Mouse (Mus musculus): ENCODE measurements at regions not wholly inside any gene's neighbourhood (a gene's known extent, or its start where the extent isn't known, plus 50 kb on each side); places are given as distances from the start of the nearest gene placed in this dataset.

DNA sequence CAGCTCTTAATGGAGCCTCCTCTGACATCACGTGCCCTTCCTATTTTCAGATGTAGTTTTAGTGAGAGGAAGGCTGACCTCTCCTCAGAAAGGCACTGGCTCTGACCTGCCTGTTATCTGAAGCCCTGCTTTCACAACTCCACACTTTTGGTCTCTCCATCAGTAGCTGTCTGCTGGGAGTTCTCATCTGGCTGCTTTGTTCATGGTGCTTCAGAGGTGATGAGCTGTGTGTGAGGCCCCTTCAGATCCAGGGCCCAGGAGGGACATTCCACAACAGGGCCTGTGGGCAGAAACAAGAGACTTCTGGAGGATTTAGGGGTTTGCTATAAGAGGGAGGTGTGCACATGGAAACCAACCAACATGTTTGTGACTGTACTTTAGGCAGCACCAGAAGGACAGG, 50.8 kb upstream of the Fhl2 start:
- no peak for DNase-seq (ENCODE audit: low spot score in 2 of 2)

DNA sequence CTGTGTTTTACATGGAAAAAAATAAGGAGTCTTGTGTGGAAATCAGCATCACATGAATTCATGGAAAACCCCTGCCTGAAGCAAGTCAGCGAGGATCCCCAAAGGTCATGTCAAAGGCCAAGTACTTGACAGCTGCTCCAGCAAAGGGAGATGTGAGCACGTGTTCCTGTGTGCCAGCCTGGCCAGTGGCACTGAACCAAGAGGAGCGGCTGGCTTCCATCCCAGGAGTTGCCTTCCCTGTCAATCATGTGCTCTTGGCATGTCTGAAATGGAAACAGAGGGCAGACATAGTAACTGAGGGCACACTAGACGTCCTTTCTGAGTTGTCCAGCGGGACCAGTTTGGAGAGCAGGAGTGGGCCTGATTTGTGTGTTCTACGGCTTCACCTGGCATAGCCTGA, 53.5 kb upstream of the Fhl2 start:
- peak; percentile 85 to 92 for DNase-seq (ENCODE audit: low spot score in 2 of 2)

DNA sequence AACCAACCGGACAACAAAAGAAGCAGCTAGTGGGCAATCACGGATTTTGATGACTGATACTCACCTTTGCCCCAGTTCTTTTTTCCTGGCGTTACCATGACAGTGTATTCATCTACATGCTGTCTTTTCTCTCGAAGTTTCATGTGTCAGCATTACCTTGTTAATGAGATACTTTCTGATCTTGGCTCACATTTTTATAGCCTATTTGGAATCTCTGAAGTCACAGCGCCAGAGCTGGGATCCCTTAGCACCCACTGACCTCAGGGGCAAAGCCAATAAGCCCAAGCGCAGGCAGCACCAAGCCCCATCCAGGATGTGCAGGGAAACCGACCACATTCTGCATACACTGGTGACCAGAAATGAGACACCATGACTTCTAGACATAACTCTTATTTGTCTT, 54.6 kb upstream of the Fhl2 start:
- no peak for DNase-seq (ENCODE audit: low spot score in 2 of 2)

DNA sequence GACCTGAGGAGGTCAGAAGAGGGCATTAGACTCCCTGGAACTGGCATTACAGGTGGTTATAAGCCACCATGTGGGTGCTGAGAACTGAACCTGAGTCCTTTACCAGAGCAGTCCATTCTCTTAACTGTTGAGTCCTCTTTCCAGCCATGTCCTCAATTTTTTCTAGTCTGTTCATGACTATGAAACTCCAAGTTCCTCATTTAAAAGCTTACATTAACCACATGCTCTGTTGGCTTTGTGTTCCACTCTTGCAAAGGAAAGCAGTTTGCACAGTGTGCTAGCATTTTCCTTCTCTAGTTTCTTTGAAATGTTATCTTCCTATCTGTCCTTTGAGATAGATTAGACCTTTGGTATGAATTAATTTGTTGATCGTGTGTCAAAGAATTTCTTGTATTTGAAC, 57.3 kb upstream of the Fhl2 start:
- DNase-seq (ENCODE audit: low spot score in 2 of 2), result no peak

DNA sequence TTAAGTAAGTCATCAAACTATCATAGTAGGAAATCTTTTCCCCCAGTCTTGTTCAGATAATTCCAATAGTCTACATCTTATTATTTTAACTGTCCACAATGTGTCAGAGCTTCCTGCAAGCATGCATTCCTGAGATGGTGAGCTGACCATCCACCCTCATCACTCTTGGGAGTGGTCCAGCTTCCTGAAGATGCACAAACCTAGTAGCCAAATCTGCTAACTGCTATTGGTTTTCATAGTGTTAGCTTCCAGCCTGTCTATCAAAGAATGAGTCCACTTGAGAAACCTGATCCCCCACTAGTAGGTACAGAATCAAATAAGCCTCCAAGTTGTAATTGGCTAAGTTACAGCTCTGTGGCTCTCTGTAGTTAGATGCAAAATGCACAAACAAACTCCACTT, 59.3 kb upstream of the Fhl2 start:
- no peak for DNase-seq (ENCODE audit: low spot score in 2 of 2)

DNA sequence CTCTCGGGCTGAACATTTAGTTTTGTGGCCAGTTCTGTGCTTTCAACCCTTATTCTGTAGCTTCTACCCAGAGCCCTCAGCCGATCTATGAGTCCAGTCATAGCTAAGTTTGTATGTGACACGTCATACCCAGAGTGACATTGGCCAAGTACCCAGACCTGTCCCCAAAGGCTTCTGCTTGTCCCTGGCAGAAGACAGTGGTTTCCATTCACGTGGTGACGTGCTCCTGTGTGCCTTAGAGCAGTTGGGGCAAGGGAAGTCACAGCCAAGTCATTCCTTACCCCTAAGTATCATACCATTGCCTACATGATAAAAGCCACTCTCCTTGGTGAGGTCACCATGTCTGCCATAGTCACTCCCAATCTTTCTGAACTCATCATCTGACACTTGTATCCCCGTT, 61.1 kb upstream of the Fhl2 start:
- no peak for DNase-seq (ENCODE audit: low spot score in 2 of 2)

DNA sequence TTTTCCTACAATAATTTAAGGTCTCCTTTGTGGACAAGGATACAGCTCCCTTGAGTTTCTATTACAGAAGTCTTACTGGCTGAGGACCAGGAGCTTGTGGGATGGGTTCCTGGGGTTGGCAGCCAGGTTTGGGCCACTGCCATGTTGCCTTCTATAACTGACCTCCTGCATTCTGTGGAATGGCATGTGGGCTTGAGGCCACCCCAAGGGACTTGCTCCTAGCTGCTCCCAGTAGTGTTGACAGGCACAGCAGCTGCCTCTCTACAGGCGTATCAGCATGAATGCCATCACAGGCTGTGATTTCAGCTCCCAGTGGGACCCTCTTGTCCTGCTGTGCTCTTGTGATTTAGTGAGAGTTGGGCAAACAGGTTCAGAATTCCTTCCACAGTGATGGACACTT, 63.1 kb upstream of the Fhl2 start:
- peak; percentile 80 to 86 for DNase-seq (ENCODE audit: low spot score in 2 of 2)

DNA sequence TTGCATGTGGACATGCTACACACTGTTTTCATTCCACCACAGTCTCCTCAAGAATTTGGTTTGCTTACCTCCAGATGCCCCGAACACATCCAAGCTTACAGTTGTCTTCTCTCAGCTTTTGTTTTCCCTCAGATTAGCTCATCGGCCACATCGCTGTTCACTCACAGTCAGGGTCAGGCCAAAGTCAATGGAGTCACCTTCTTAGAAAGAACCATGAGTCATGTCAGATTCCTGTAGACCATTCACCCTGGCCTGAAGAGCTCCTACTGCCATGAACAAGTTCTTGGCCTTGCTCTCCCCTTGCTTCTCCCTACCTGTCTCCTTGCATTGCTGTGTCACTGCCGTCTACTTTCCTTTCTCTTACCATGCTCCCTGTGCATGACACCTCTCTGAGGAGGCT, 63.7 kb upstream of the Fhl2 start:
- no peak for DNase-seq (ENCODE audit: low spot score in 2 of 2)

DNA sequence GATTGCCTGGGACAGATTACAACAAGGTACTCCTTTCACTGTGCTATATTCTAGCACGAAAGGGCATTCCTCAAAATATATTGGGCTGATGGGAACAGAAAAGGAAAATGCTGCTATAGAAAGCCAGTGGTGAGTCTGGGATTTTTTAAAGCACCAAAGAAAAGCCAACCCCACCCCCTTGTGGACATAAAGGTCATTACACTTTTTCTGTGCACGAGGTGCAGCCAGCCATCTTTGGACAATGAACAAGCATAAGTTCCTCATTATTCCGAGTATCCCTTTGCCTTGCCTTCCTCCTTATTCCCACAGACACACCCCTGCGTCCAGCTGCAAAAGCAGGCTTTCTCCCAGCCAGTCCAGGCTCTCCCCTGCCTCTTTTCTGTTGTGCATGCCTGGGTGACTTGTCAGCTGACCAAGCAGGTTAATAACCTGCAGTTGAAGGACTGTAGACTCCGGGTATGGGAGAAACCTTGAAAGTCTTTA, 67.7 kb upstream of the Fhl2 start:
- peak; percentile 23 to 31 for DNase-seq (ENCODE audit: low spot score in 2 of 2)

DNA sequence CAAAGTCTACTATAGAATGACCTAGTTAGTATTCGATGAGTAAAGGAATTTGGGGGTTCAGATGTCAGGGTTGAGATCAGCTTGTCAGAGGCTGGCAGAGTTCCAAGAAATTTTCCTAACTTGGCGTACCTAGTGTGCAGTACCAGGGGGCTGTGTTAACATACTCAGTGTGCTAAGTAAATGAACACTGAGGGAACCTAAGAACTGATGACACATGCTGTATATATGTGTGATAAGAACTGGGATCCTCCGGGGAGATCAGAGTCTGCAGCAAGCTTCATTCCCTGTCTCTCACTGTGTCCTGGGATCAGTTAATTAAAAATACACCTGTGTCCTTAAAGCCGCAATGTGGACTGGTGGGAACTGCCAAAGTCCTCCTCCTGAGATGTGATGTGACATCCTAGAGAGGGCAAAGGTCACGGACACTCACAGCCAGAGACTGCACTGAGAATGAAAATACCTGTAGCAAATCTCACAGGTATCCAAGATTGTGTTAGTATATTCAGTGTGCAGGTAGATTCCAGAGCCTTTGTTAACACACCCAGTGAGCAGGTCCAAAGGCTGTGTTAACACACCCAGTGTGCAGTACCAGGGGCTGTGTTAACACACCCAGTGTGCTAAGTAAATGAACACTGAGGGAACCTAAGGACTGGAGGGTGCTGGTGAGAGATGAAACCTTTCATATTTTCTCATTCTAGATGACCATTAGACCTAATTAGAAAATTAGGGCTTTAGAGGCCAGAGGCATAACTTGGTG, 69.1 kb upstream of the Fhl2 start:
- no peak for DNase-seq (ENCODE audit: low spot score in 2 of 2)

DNA sequence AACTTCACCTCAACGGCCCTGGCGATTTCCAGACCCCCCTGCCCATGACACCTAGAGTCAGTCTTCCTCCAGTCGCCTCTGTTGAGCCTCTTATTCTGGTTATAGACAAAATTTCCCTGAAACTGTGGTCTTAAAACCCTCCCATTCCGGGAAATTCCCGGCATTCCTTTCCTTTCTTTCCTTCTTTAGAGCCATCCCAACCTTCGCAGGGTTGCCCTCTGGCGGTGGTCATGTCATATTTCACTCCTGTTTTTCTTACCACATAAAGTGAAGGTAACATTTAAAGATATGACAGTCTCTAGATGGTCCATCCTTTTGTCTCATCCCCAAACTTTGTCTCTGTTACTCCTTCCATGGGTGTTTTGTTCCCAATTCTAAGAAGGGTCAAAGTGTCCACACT, 72.9 kb upstream of the Fhl2 start:
- no peak for DNase-seq (ENCODE audit: low spot score in 2 of 2)

DNA sequence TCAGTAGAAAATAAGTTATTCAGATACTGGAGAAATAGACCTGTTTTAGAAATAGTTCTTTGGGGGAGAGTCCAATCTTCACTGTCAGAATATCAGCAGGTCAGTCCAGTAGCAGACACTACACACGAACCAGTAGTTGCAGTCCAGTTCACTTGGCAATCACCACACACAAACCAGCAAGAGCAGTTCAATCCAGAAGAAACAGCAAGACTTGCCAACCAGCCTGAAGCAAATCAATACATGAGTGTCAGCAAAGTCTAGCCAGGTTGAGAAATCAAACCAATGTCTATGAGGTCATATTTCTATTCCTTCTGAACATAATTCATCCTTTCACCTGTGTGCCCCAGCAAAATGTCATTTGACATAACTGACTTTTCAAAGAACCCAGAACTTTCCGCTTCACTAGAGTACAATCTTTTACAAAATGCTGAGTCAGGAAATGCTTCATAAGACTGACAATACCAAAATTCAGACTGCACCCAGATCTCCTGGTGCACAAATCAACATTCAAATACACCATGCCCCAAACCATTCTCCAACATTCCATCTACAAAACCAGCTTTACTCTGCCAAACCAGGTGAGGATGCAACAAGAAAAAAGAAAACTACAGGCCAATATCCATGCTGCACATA, 76.6 kb upstream of the Fhl2 start:
- DNase-seq (ENCODE audit: low spot score in 2 of 2), result no peak

DNA sequence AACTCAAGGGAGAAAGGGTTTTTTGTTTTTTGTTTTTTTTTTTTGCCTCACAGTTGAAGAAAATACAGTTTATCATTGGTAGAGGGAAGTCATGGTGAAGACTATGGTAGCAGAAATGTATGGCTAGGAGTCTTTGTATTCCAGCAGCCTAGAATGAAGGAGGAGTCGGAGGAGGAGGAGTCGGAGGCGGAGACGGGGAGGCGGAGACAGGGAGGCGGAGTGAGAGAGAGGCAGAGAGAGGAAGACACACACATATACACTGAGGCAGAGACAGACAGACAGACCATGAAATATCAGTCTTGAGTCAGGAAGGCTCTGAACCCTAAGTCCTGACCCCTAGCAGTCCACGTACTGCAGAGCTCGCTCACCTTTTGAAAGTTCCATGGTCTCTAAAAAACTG, 95.0 kb upstream of the Fhl2 start:
- DNase-seq (ENCODE audit: low spot score in 2 of 2), result no peak

DNA sequence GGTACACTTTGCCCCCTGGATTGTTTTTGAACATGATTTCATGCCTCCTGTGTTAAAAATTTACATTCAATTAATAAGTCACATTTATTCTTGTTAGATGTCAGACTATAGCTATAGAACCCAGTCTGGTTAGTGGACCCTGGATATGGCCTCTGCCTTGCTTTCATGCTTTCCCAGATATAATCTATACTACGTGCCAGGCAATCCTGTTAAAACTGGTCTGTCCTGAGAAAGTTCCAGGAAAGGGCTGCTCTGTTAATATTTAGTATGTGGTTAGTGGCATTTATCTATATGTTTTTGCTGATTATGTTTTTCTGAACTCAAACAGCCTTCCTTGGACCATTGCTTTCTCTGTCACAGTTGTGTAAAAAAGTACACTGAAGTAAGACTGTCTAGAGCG, 95.8 kb upstream of the Fhl2 start:
- no peak for DNase-seq (ENCODE audit: low spot score in 2 of 2)

DNA sequence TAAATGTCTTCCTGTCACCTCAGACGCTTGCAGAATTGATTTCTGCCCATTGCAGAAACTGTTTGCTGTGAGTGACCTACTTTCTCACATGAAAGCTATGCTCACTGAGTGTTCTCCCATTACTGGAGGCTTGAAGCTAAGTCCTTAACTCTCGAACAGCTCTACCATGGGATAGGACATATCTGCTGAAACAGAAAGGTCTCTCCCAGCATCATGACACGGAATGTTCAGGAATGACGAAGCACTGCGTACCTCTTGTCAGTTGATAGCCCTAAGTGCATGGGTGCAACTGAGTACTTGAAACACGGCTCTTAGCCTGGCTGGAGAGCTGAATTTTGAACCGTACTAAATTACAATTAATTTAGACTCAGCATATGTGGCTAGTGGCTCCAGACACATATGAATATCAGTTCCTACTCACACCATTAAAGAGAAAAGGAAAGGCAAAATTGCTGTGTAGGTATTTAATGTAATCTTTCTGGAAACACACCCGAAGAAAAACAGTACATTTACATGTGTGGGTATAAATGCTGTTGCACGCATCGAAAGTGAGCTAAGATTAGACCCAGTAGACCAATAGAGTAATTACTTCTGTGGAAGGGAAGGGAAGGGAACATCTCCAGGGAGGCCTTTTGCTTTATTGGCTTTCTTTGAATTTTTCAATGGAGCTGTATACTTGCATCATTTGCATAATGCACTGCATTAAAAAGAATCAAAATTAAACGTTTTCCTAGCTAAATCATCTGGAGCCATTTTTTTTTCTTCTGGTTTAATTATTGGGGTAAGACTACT, 97.6 kb upstream of the Fhl2 start:
- DNase-seq (ENCODE audit: low spot score in 2 of 2), result no peak

DNA sequence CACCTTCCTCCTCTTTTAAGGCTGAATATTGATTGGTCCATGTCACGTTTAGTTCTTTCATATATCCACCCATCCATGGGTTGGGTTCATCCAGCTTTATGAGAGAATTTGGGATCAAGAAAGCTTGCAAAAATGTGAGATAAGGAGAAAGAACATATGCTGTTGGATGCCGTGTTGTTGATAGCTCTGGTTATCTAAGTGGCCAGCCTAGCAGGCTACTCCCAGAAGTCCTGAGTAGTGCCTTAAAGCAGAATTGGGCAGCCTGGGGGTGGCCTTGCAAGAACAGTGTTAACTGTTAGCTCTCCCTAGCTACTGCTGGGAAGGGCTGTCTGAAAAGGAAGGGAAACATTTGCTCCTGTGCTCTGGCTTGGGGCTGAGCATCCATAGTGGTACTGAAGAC, 100.8 kb upstream of the Fhl2 start:
- no peak for DNase-seq (ENCODE audit: low spot score in 2 of 2)

DNA sequence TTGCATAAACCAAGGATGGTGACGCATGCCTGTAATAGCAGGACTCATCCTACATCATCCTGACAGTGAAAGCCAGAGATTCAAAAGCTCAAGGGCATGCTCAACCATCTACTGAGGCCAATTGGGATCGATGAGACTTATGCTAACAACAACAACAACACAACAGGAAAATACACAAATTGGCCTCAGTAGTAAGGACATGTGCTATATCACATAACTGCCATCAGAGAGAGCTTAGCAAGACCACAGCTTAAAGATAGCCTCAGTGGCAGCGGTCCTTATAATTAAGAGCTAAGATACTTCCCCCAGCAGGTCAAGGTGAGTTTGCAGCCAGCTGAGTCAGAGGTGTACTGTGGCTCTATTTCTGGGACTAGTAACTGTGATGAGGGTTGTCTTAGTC, 102.0 kb upstream of the Fhl2 start:
- DNase-seq (ENCODE audit: low spot score in 2 of 2), result no peak

DNA sequence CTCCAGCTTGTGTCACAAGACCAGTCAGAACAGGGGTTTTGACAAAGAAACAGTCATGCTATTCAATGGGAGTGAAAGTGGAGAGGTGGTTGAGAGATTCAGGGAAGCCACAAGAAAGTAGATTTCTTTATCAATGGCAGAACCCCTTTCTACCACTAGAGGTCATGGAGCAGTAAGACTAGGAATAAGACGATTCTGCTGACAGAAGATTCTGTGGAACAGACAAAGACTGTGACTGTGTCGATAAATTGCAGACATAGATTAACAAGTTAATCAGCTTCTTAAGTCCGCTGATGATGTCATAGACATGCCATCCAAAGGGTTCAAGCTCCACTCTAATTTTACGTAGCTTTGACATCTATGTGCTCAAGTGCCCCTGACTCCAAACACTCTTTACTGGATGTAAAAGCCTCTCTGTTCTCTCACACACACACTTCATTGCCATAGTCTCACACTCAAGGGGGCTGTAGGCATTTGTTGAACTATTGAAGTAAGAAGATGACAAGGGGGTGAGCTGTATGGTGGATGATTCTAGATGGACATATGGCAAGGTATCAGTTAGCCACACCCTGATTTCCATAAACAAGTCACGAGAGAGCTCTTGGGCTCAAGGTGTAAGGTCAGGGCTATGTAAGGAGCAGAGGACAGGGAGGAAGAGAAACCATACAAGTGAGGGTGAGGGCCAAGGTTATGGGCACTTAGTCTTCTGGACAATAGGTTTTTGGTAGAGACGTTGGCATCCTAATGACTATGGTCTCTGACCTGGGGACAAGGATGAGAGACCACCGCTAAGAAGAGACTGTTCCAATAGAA, 102.9 kb upstream of the Fhl2 start:
- DNase-seq (ENCODE audit: low spot score in 2 of 2), result no peak

DNA sequence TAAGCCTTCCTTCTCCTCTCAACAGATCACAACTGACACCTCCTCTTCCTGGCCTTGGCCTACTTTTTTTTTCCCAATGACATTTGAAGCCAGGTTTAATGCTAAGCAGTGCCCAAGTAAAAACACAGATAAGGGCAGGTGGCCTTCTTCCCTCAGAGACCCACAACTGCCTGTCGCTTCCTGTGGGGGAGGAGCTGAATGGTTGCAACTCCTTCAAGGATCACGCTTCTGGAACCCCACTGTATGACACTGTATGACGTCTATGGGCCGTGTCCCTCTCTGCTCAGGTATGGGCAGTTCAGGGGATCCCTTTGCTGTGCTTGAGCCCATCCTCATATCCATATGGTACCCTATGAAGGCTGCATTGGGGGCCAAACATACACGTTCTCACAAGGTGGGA, 103.9 kb upstream of the Fhl2 start:
- no peak for DNase-seq (ENCODE audit: low spot score in 2 of 2)

DNA sequence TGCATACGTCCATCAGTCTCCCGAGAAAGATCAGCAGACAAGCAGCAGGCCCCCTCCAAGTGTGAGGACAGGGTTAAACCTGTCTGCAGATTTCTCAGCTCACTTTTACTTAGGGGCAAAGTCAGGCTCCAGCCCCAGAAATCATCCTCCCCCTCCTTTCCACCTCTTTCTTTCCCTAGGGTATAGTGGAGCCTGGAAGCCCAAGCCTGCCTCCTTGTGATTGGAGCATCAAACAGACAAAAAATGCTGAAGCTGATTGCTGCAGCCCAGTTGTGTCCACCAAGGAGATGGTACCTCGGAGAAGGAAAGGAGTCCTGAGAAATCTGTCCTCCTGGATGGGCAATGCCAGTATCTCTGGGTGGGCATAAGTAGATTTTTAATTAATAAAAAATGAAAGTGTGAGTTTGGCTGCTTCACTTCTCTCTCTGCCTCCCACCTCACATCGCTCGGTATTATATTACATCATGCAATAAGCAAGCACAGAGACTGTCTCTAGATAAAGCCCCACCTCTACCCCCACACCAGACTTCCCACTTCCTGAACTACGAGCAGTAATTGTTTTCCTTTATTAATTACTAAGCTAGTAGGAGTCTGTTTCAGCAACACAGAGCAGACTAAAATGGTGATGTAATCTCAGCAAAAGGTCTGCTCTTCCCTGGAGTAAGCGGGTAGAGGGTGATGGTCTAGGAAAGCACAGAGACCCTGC, 105.2 kb upstream of the Fhl2 start:
- DNase-seq (ENCODE audit: low spot score in 2 of 2), result no peak

DNA sequence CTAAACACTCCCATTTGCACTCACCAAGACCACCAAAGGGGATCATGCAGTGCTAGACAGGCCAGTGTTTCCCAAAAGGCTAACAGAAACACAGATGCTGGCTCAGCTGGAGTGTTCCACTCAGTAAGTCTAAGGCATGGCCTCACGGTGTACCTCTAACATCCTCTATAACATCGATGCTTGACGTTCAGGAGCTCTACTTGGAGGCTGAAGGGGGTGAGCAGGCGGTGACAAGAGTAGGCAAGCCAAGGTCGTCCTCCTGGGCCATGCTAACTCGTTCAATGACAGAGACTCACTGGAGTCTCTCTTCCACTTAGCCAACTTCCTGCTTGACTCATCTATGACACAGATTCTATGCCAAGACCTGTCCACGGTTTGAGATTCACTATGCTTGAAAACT, 105.9 kb upstream of the Fhl2 start:
- no peak for DNase-seq (ENCODE audit: low spot score in 2 of 2)
